Mouse (Mus musculus) erythroblast, embryonic 14.5 days (primary cell): ENCODE results near the gene Nop10. TPM values are rescaled to one million over a fixed set of nuclear protein-coding genes. Genes with fewer than 3 reads are reported as not detected.

ENCODE experiments used
- H3K27me3 ChIP-seq: 2 replicates; pipeline ENCODE4 v1.6.1; 2012; ENCODE audit warnings: inconsistent platforms; ENCODE audit not compliant: control insufficient read depth
- H3K36me3 ChIP-seq: 2 replicates; pipeline ENCODE4 v1.6.1; 2012; ENCODE audit warnings: mild to moderate bottlenecking, inconsistent platforms; ENCODE audit not compliant: control insufficient read depth
- H3K4me1 ChIP-seq: 2 replicates; pipeline ENCODE4 v1.6.1; 2012; ENCODE audit warnings: inconsistent platforms; ENCODE audit not compliant: control insufficient read depth
- H3K4me3 ChIP-seq: replicated peaks from 2 replicates; pipeline ENCODE3; 2012; ENCODE audit warnings: moderate library complexity, mild to moderate bottlenecking, inconsistent platforms
- H3K9me3 ChIP-seq: 2 replicates; pipeline ENCODE4 v1.6.1; 2012; ENCODE audit warnings: low read length, inconsistent platforms, mixed read lengths; ENCODE audit not compliant: control insufficient read depth
- GATA1 ChIP-seq: IDR thresholded peaks from 2 replicates; pipeline ENCODE4 v1.6.1; 2012; ENCODE audit warnings: low read length, inconsistent platforms, mixed read lengths
- TAL1 ChIP-seq: IDR thresholded peaks from 3 replicates; pipeline ENCODE4 v1.6.1; 2012; ENCODE audit warnings: low read length, inconsistent platforms, mixed read lengths
- polyA plus RNA-seq: library from polyadenylated mRNA; stranded (reverse); fragments of >175 nt; gene quantifications from 2 replicates; pipeline ENCODE4 v1.2.3, GENCODE M21; 2012

Gene Nop10
- polyA plus RNA-seq, 1 experiment = 1.5 TPM

- Histone ChIP-seq H3K4me1 (peaks cover 2% of the 10 kb centered on the region), H3K4me3 (no peak overlapping the region), H3K36me3 (peaks cover 7% of the 10 kb centered on the region), H3K9me3 (no peaks in the 10 kb centered on the region), H3K27me3 (no peaks in the 10 kb centered on the region)
- TF ChIP-seq TAL1 = no peak
- TF ChIP-seq GATA1 = no peak
These were observed 36.5 kb downstream of the Nop10 start for GRCm38 (mm10) chr2:112298221-112298620.

- H3K36me3 ChIP-seq = no peaks in the 10 kb centered on the region
- no peak overlapping the region for H3K4me3 ChIP-seq
- H3K4me1 ChIP-seq = peaks cover 5% of the 10 kb centered on the region
- H3K27me3 ChIP-seq = no peaks in the 10 kb centered on the region
- H3K9me3 ChIP-seq = no peaks in the 10 kb centered on the region
- no peak for TF ChIP-seq GATA1
- TF ChIP-seq TAL1 = no peak
These were observed 46.9 kb downstream of the Nop10 start for GRCm38 (mm10) chr2:112308671-112309070.

- Histone ChIP-seq H3K9me3 (no peaks in the 10 kb centered on the region), H3K4me1 (peaks cover 5% of the 10 kb centered on the region), H3K27me3 (no peaks in the 10 kb centered on the region), H3K36me3 (no peaks in the 10 kb centered on the region), H3K4me3 (no peak overlapping the region)
- TF ChIP-seq TAL1 = no peak
- no peak for TF ChIP-seq GATA1
These were observed 47.5 kb downstream of the Nop10 start for GRCm38 (mm10) chr2:112309161-112309600.

Other genes starting within 250 kb of the Nop10 start
- gene Olfr1310, start 249.2 kb upstream of the Nop10 start, polyA plus RNA-seq = not detected in 2 replicates
- gene Olfr1311, start 237.5 kb upstream of the Nop10 start, polyA plus RNA-seq = not detected in 2 replicates
- gene Olfr1312, start 211.7 kb upstream of the Nop10 start, polyA plus RNA-seq = not detected in 2 replicates
- gene Olfr1313, start 184.1 kb upstream of the Nop10 start, polyA plus RNA-seq = not detected in 2 replicates
- gene Olfr1314, start 165.1 kb upstream of the Nop10 start, polyA plus RNA-seq = not detected in 2 replicates
- gene Olfr1315-ps1, start 146.5 kb upstream of the Nop10 start, polyA plus RNA-seq = not detected in 2 replicates
- not detected in 2 replicates for gene Olfr1316, start 126.9 kb upstream of the Nop10 start, polyA plus RNA-seq
- gene Olfr1317, start 121.6 kb upstream of the Nop10 start, polyA plus RNA-seq = 0.03 TPM in 1 of 2 replicates, not detected in the other
- gene Olfr1318, start 107.7 kb upstream of the Nop10 start, polyA plus RNA-seq = 0.03 TPM in 1 of 2 replicates, not detected in the other
- gene Lpcat4, start 22.5 kb upstream of the Nop10 start, polyA plus RNA-seq = 0.11 and 0.85 TPM in 2 replicates
- not detected in 2 replicates for gene Nutm1, start 2.6 kb upstream of the Nop10 start, polyA plus RNA-seq
- gene Slc12a6, start 3.9 kb downstream of the Nop10 start, polyA plus RNA-seq = 0.24 and 0.47 TPM in 2 replicates
- not detected in 2 replicates for gene Gm21985, start 4.4 kb downstream of the Nop10 start, polyA plus RNA-seq
- 0.78 and 1.1 TPM in 2 replicates for gene Emc4, start 106.1 kb downstream of the Nop10 start, polyA plus RNA-seq
- gene Katnbl1, start 117.3 kb downstream of the Nop10 start, polyA plus RNA-seq = 0.14 and 0.29 TPM in 2 replicates
- gene Emc7, start 193.1 kb downstream of the Nop10 start, polyA plus RNA-seq = 0.18 and 0.19 TPM in 2 replicates
- gene Chrm5, start 218.8 kb downstream of the Nop10 start, polyA plus RNA-seq = not detected in 2 replicates
- 0.41 and 0.45 TPM in 2 replicates for gene Aven, start 231.0 kb downstream of the Nop10 start, polyA plus RNA-seq